Mouse (Mus musculus): ENCODE measurements around the gene Slc29a4.

DNA sequence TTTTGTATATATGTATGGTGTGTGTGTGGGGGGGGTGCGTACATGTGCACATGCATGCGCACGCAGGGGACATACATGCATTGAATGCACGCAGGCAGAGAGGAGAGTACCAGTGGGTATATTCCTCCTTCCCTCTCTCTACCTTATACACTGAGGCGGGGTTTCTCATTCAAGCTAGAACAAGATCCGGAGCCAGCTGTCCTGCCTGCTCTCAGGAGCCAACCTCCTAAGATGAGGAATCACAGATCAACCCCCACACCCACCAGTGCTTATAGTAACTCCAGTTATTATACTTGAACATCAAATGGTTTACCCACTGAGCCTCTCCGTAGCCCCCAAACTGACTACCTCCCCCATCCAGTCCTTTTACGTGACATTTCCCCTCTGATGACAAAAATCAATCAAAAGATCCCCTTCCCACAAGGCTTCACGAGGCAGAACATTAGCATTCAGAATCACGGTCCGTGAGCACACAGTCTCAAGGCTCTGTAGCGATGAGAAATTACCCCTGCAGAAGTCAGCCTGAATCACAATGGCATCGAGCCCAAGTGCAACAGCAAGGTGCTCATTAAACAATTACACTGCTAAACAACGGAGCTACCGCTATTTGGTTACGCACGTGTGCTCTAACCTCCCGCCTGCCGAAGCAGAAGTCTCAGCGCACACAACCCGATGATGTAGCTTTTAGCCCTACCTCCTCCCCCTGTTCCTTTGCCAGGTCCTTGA lies 69.9 kb downstream of the Slc29a4 start:
- TF ChIP-seq CTCF (IDR thresholded peaks at IDR 0.05) (no peak), EP300 (IDR thresholded peaks at IDR 0.05) (no peak)
